Mouse (Mus musculus) kidney, adult 10 weeks (tissue): ENCODE measurements around the gene Ubap2l. TPM values are rescaled to one million over a fixed set of nuclear protein-coding genes. Genes with fewer than 3 reads are reported as not detected.

Experiments
- polyA plus RNA-seq: library from polyadenylated mRNA; stranded (reverse); fragments of 350-450 nt; fragmentation: Illumina TruSeq; extraction: RNeasy Lipid Tissue Mini Kit (QIAGEN cat#74804); gene quantifications from one replicate; pipeline ENCODE4 v1.2.3, GENCODE M21; 2014; ENCODE audit warnings: low read depth, low replicate concordance

The Ubap2l gene
- 76.3 TPM for polyA plus RNA-seq

DNA sequence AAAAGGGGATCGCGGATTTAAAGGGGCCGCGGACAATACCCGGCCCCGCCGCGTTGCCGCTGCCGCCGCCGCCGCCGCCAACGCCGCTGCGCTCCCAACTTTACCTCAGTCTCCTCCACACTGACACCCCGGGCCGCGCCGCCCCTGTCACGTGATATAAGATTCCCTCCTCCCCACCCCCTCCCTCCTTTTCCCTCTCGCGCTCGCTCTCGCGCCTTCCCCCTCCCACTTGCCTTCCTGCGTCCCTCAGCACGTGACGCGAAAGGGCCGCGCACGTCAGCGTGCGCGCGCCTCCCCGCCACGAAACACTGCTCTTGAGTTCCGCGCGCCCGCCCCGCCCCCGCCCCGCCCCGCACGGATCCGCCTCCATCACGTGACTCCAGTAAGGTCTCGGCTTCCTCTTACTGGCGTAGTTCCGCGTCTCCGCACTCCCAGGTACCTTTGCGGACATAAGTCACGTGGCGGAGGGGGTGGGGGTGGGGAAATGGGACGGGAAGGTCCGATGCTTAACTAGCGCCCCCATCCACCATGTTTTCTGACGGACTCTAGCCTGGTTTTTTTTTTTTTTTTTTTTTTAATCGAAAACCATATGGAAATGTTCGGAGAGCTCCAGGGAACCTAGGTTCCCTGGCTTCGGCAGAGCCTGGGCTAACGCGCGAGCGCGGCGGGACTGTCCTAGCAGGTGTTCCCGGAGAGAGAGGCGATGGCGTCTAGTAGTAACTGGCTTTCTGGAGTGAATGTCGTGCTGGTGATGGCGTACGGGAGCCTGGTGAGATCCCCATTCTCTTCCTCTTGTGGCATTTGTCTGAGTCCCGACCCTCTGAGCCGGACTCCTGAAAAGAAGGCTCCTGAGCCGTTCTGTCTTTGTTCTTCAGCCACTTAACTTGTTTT is at the start of gene Ubap2l:
Ubap2l (minus strand) TSS at position 278 of the 891 bp plus-strand sequence.

DNA sequence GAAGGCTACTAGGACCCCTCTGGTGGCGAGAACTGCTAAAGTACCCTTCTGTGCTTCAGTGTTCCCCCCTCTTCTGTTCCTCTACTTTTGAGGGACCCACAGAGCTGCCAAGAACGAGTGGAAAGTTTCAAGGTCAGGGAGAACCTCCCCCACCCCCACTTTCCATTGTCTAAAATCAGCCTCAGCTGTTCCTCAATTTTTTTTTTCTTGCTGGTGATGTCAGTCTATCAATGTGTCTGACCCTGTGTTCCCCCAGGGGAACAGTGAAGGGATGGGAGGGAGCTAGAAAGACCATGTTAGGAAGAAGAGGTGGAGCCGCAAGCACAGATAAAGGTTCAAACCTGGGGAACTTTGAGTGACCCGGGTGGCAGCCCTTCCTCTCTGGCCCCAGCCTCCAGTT is 19.9 kb upstream of the Ubap2l start, which contains the start of gene Tpm3:
Tpm3 (plus strand) TSS at position 356 of the 400 bp plus-strand sequence.

DNA sequence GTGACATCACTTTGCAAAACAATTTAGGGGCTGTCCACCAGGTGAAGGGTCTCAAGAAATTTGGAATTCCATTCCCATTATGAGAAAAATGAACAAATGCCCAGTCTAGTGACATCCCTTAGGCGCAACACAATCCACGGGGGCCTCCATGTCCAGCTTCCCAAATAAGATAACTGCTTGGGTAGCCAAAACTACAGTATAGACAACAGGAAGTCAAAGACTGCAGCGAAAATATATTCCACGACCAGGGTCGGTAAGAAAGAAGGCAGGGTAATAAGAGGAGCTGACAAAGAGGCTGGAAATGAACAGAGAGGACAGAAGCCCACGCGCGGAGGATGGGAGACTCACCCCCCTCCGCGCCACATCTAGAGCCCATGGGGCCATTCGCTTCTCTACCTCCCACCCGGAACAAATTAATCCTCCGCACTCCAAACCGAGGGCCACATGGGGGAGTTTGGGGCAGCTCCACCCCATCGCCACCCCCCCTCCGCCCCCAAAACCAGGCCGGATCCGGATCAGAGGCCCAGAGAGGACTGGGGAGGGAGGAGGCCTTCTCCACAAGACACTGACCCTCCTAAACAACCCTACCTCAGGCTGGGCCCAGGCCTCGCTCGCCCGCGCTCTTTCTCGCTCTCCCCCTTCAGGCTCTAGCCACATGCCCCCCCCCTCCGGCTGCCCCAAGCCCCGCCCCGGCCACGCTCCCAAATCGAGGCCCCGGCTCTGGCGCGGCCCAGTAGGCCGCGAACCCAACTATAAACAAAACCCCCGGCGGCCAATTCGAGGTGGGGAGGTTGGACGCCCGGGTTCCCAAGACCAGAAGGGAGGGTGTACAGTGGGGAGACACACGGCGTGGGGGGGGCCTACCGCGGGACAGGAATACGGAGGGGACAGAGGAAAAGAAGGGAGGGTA is 732 bp downstream of the Ubap2l start, which contains the start of gene 4933434E20Rik:
4933434E20Rik (plus strand) TSS at position 196 of the 910 bp plus-strand sequence.

DNA sequence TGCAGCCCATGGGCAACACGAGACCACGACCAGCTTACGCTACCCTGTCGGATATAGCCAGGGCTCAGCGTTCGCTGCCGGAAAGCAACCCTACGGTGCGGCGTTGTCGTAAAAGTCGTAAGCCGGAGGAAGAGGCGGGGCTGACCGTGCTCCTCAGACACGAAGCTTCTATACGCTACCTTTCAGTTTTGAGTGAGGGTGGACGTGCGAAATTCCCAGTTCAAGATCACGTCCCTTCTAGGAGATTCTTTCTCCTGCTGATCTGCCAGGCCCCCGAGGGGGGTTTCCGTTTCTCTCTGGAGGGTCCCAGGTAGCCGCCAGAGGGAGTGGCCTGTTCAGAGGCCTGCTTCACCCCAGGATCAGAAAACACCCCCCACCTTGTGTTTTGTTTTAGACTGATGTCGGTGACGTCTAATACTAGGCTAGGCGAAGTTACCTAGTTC is 53.8 kb downstream of the Ubap2l start, which contains the start of gene Hax1:
Hax1 (minus strand) TSS at position 169 of the 443 bp plus-strand sequence.

DNA sequence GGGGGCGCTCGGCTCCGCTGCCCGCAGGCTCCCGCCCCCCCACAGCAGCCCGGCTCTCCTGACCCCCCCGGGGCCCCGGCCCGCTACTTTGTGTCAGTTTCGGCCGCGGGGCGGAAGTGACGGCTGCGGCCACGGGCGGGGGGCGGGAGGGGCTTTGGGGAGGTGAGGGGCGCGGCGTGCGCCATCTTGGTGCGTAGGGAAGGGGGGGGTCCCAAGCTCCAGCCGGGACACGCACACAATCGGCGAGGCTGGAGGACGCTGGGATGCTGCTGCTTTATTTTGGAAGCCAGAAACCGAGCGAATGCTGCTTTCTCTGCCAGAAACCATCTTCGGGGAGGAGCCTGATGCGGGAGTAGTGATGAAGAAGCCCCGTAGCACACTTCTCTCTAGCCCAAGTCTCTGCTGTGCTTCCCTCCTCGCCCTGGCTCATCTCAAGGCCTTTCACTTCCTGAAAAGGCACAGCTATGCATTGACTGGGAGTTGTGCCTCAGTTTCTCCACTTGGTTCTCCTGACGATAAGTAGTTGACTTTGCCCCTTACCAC is 89.1 kb downstream of the Ubap2l start, which contains the start of gene Atp8b2:
Atp8b2 (minus strand) TSS at position 288 of the 543 bp plus-strand sequence.

Other genes with a start within 250 kb of the Ubap2l start
- gene She, start 221.3 kb downstream of the Ubap2l start, polyA plus RNA-seq, result 7.2 TPM
- 1.5 TPM for gene Il6ra, start 139.4 kb downstream of the Ubap2l start, polyA plus RNA-seq
- 5.3 TPM for gene Atp8b2, start 89.1 kb downstream of the Ubap2l start, polyA plus RNA-seq
- 123 TPM for gene Hax1, start 53.8 kb downstream of the Ubap2l start, polyA plus RNA-seq
- 116 TPM for gene 4933434E20Rik, start 992 bp downstream of the Ubap2l start, polyA plus RNA-seq
- 118 TPM for gene Tpm3, start 20.0 kb upstream of the Ubap2l start, polyA plus RNA-seq
- 0.12 TPM for gene Nup210l, start 51.5 kb upstream of the Ubap2l start, polyA plus RNA-seq
- 1,276 TPM for gene Rps27, start 161.0 kb upstream of the Ubap2l start, polyA plus RNA-seq
- gene Rab13, start 161.1 kb upstream of the Ubap2l start, polyA plus RNA-seq, result 6.3 TPM
- 143 TPM for gene Jtb, start 179.0 kb upstream of the Ubap2l start, polyA plus RNA-seq
- gene Creb3l4, start 190.9 kb upstream of the Ubap2l start, polyA plus RNA-seq, result 0.32 TPM
- 60.1 TPM for gene Slc39a1, start 195.5 kb upstream of the Ubap2l start, polyA plus RNA-seq
- gene Crtc2, start 201.5 kb upstream of the Ubap2l start, polyA plus RNA-seq, result 6.4 TPM
- gene Dennd4b, start 212.6 kb upstream of the Ubap2l start, polyA plus RNA-seq, result 0.69 TPM
- 25.6 TPM for gene Gatad2b, start 240.6 kb upstream of the Ubap2l start, polyA plus RNA-seq